In genomic region chr1:69470614-69471250, GRCm38 (mm10) we compare ENCODE assay signal across 18 mouse cellular contexts.
DNase-seq lines count a peak whose midpoint lies in the region; ATAC-seq and TF ChIP-seq lines count a peak whose summit lies in the region.
"Had no signal": no experiment of that assay in that cellular context is flagged by ENCODE, and none has a peak within 500 bp of the region (broad histone marks: within the 10 kb centered on the region; RNA-seq: fewer than 3 reads in every experiment).

No protein-coding gene starts in this region.

- no peaks in the 10 kb centered on the region for H3K27me3 ChIP-seq in liver, postnatal 0 days (ENCODE audit: insufficient read depth, low read length)
- H3K27me3 ChIP-seq in intestine, postnatal 0 days (replicated peaks; ENCODE audit: control insufficient read depth, insufficient read depth, low read length), result no peaks in the 10 kb centered on the region
- H3K27me3 ChIP-seq in stomach, postnatal 0 days (ENCODE audit: control insufficient read depth, insufficient read depth, low read length), result no peaks in the 10 kb centered on the region
- H3K27me3 ChIP-seq: embryonic facial prominence, embryonic 13.5 days; forebrain, embryonic 13.5 days; hindbrain, embryonic 13.5 days had no signal

- no peaks in the 10 kb centered on the region for H3K36me3 ChIP-seq in liver, postnatal 0 days (replicated peaks; ENCODE audit: insufficient read depth, low read length)
- H3K36me3 ChIP-seq in intestine, postnatal 0 days (ENCODE audit: control insufficient read depth, insufficient read depth), result no peaks in the 10 kb centered on the region
- H3K36me3 ChIP-seq in stomach, postnatal 0 days (ENCODE audit: control insufficient read depth, insufficient read depth, low read length), result no peaks in the 10 kb centered on the region
- H3K36me3 ChIP-seq: embryonic facial prominence, embryonic 13.5 days; hindbrain, embryonic 13.5 days had no signal

- WGBS in liver, postnatal 0 days (ENCODE audit: insufficient replicate concordance), result 61% methylated on average over 4 of the region's 4 CpGs
- 43% methylated on average over 4 of the region's 4 CpGs for WGBS in intestine, postnatal 0 days
- WGBS in stomach, postnatal 0 days, result 45% methylated on average over 4 of the region's 4 CpGs

- no peak overlapping the region for H3K9ac ChIP-seq in liver, postnatal 0 days (replicated peaks)
- H3K9ac ChIP-seq in intestine, postnatal 0 days (ENCODE audit: low read depth, low read length), result no peak overlapping the region
- no peak overlapping the region for H3K9ac ChIP-seq in stomach, postnatal 0 days (ENCODE audit: low read length)
- H3K9ac ChIP-seq: embryonic facial prominence, embryonic 13.5 days; forebrain, embryonic 13.5 days; forebrain, postnatal 0 days; hindbrain, embryonic 13.5 days had no signal

- H3K9me3 ChIP-seq in liver, postnatal 0 days (ENCODE audit: low read length), result no peaks in the 10 kb centered on the region
- H3K9me3 ChIP-seq in intestine, postnatal 0 days (ENCODE audit: control insufficient read depth), result no peaks in the 10 kb centered on the region
- no peaks in the 10 kb centered on the region for H3K9me3 ChIP-seq in stomach, postnatal 0 days (ENCODE audit: control insufficient read depth, low read length)
- H3K9me3 ChIP-seq: embryonic facial prominence, embryonic 13.5 days; forebrain, embryonic 13.5 days; hindbrain, embryonic 13.5 days had no signal

- peak; percentile 85 for ATAC-seq in liver, postnatal 0 days
- ATAC-seq in intestine, postnatal 0 days, result 0 out of 2 replicates have a peak, but pooled peaks have one; percentile 54
- ATAC-seq in stomach, postnatal 0 days (ENCODE audit: low FRiP score, low TSS enrichment), result peak; percentile 88
- ATAC-seq: forebrain, embryonic 13.5 days; forebrain, postnatal 0 days had no signal

- no peak for TF ChIP-seq CTCF in liver, postnatal 0 days (IDR thresholded peaks at IDR 0.05; ENCODE audit: low read depth)
- TF ChIP-seq CTCF in intestine, postnatal 0 days (IDR thresholded peaks at IDR 0.05; ENCODE audit: low read depth), result no peak
- TF ChIP-seq CTCF in stomach, postnatal 0 days (IDR thresholded peaks at IDR 0.05; ENCODE audit: low read depth), result no peak

- no peaks in the 10 kb centered on the region for H3K4me1 ChIP-seq in liver, postnatal 0 days (ENCODE audit: insufficient read depth)
- H3K4me1 ChIP-seq in intestine, postnatal 0 days (replicated peaks; ENCODE audit: control insufficient read depth, insufficient read depth, low read length), result no peaks in the 10 kb centered on the region
- no peaks in the 10 kb centered on the region for H3K4me1 ChIP-seq in stomach, postnatal 0 days (replicated peaks; ENCODE audit: control insufficient read depth, insufficient read depth)
- H3K4me1 ChIP-seq: forebrain, embryonic 13.5 days; hindbrain, embryonic 13.5 days had no signal

- no peak overlapping the region for H3K4me2 ChIP-seq in liver, postnatal 0 days (ENCODE audit: low read depth, low read length)
- no peak overlapping the region for H3K4me2 ChIP-seq in intestine, postnatal 0 days (replicated peaks; ENCODE audit: low read depth)
- H3K4me2 ChIP-seq in stomach, postnatal 0 days (replicated peaks; ENCODE audit: low read depth), result no peak overlapping the region
- H3K4me2 ChIP-seq: embryonic facial prominence, embryonic 13.5 days; forebrain, embryonic 13.5 days; hindbrain, embryonic 13.5 days had no signal

- no peak overlapping the region for H3K4me3 ChIP-seq in liver, postnatal 0 days (ENCODE audit: low read depth, low read length)
- no peak overlapping the region for H3K4me3 ChIP-seq in intestine, postnatal 0 days (ENCODE audit: low read depth, low read length)
- no peak overlapping the region for H3K4me3 ChIP-seq in stomach, postnatal 0 days (ENCODE audit: low read depth, low read length)
- H3K4me3 ChIP-seq: embryonic facial prominence, embryonic 13.5 days; forebrain, embryonic 13.5 days; gastrocnemius, adult 2 months; hindbrain, embryonic 13.5 days had no signal

- no peak for DNase-seq in liver, postnatal 0 days
- no peak for DNase-seq in liver
- peak; percentile 6 for DNase-seq in lung, postnatal 36 days
- no peak for DNase-seq in lung, postnatal 14 days
- peak; percentile 24 for DNase-seq in stomach, postnatal 0 days (ENCODE audit: low spot score)
- DNase-seq in frontal cortex, postnatal 25 days (ENCODE audit: low spot score in 2 of 2), result no peak
- DNase-seq in heart, postnatal 10 days, result no peak
- DNase-seq: cerebellum, adult 11 months; cerebellum, adult 8-10 months; cerebellum, postnatal 14 days; forebrain, postnatal 0 days; gastrocnemius, adult 2 months; gastrocnemius, postnatal 25 days; heart, postnatal 14 days had no signal

- intact Hi-C loops in heart, postnatal 10 days (cut with DNase I), result no loop called here

- no peak for TF ChIP-seq EP300 in liver, postnatal 0 days (IDR thresholded peaks at IDR 0.05; ENCODE audit: low read depth)
- TF ChIP-seq EP300 in stomach, postnatal 0 days (optimal IDR thresholded peaks at IDR 0.05), result no peak

- H3K27ac ChIP-seq in liver, postnatal 0 days (ENCODE audit: low read depth), result no peak overlapping the region
- H3K27ac ChIP-seq in intestine, postnatal 0 days (ENCODE audit: low read depth, low read length), result no peak overlapping the region
- peak overlapping the region; percentile 65 for H3K27ac ChIP-seq in stomach, postnatal 0 days (replicated peaks)
- H3K27ac ChIP-seq: embryonic facial prominence, embryonic 13.5 days; forebrain, embryonic 13.5 days; gastrocnemius, adult 2 months; hindbrain, embryonic 13.5 days had no signal

Comparison
In these comparisons a context has a peak if more than half of its experiments do, and no peak if none do; other contexts are left out.
1. DNase-seq: peak in lung, postnatal 36 days (single experiment) and stomach, postnatal 0 days (single experiment); none in liver, postnatal 0 days (single experiment), liver (single experiment), lung, postnatal 14 days (single experiment), frontal cortex, postnatal 25 days (0 of 2) and heart, postnatal 10 days (0 of 2).
2. Peak in every context shown above with its lines, with median percentiles within 50 percentile points of each other: ATAC-seq.